Mouse (Mus musculus): ENCODE data around the gene Dapl1.

Gene Dapl1

GRCm38 (mm10) chr2:59484438-59484837 is at the start of gene Dapl1:
Gene Dapl1 (plus strand): TSS chr2:59484653.
- no peak for DNase-seq (ENCODE audit: low read depth, low spot score)

- no peak for DNase-seq (ENCODE audit: low read depth, low spot score)
Observed at GRCm38 (mm10) chr2:59434820-59435219, 49.6 kb upstream of the Dapl1 start.

- DNase-seq (ENCODE audit: low read depth, low spot score): no peak
Observed at GRCm38 (mm10) chr2:59437684-59438393, 46.6 kb upstream of the Dapl1 start.

- peak; percentile 74 for DNase-seq (ENCODE audit: low read depth, low spot score)
Observed at GRCm38 (mm10) chr2:59438479-59438935, 45.9 kb upstream of the Dapl1 start.

GRCm38 (mm10) chr2:59439824-59440223 is 44.6 kb upstream of the Dapl1 start:
- DNase-seq (ENCODE audit: low read depth, low spot score): peak; percentile 5

- peak; percentile 60 for DNase-seq (ENCODE audit: low read depth, low spot score)
Observed at GRCm38 (mm10) chr2:59440481-59440880, 44.0 kb upstream of the Dapl1 start.

GRCm38 (mm10) chr2:59441681-59442080 is 42.8 kb upstream of the Dapl1 start:
- DNase-seq (ENCODE audit: low read depth, low spot score): no peak

- no peak for DNase-seq (ENCODE audit: low read depth, low spot score)
Observed at GRCm38 (mm10) chr2:59446671-59447070, 37.8 kb upstream of the Dapl1 start.

- DNase-seq (ENCODE audit: low read depth, low spot score): no peak
Observed at GRCm38 (mm10) chr2:59447712-59448111, 36.7 kb upstream of the Dapl1 start.

- DNase-seq (ENCODE audit: low read depth, low spot score): no peak
Observed at GRCm38 (mm10) chr2:59448516-59448915, 35.9 kb upstream of the Dapl1 start.

- no peak for DNase-seq (ENCODE audit: low read depth, low spot score)
Observed at GRCm38 (mm10) chr2:59448921-59449320, 35.5 kb upstream of the Dapl1 start.

- no peak for DNase-seq (ENCODE audit: low read depth, low spot score)
Observed at GRCm38 (mm10) chr2:59451675-59452074, 32.8 kb upstream of the Dapl1 start.

GRCm38 (mm10) chr2:59452102-59452501 is 32.4 kb upstream of the Dapl1 start:
- no peak for DNase-seq (ENCODE audit: low read depth, low spot score)

- no peak for DNase-seq (ENCODE audit: low read depth, low spot score)
Observed at GRCm38 (mm10) chr2:59462086-59462485, 22.4 kb upstream of the Dapl1 start.

GRCm38 (mm10) chr2:59463428-59464182 is 20.8 kb upstream of the Dapl1 start:
- no peak for DNase-seq (ENCODE audit: low read depth, low spot score)

GRCm38 (mm10) chr2:59465671-59466070 is 18.8 kb upstream of the Dapl1 start:
- DNase-seq (ENCODE audit: low read depth, low spot score): no peak

- DNase-seq (ENCODE audit: low read depth, low spot score): no peak
Observed at GRCm38 (mm10) chr2:59466358-59466757, 18.1 kb upstream of the Dapl1 start.

- DNase-seq (ENCODE audit: low read depth, low spot score): peak; percentile 36
Observed at GRCm38 (mm10) chr2:59467085-59467484, 17.4 kb upstream of the Dapl1 start.

- DNase-seq (ENCODE audit: low read depth, low spot score): no peak
Observed at GRCm38 (mm10) chr2:59467976-59468375, 16.5 kb upstream of the Dapl1 start.

- DNase-seq (ENCODE audit: low read depth, low spot score): no peak
Observed at GRCm38 (mm10) chr2:59469590-59470245, 14.7 kb upstream of the Dapl1 start.

- no peak for DNase-seq (ENCODE audit: low read depth, low spot score)
Observed at GRCm38 (mm10) chr2:59470326-59471031, 14.0 kb upstream of the Dapl1 start.

Data from mesoderm, embryonic 11.5 days (tissue).